Mouse (Mus musculus): ENCODE data around the gene Macrod2. TPM values are rescaled to one million over a fixed set of nuclear protein-coding genes. Genes with fewer than 3 reads are reported as not detected.

The Macrod2 gene
- polyA plus RNA-seq, 1 experiment, result 0.95 TPM

DNA sequence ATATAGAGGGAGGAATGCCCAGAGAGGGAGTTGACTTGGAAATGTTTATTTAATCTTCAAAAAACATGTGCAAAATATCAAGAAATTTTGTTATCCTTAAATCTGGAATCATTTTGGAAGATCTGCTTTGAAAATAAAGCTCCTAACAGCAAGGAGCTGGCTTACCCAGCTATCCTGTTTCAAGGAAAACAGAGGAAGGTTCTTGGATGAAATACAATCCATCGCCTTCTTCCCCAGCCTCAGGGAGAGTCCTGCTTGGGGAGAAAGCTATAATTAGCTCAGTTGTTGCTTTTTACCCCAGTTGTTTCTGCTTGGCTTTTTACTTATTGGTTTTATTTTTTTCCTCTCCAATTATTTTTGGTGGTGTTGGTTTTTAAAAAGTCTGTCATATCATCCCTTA, 539.4 kb downstream of the Macrod2 start:
- no peaks in the 10 kb centered on the region for H3K36me3 ChIP-seq (ENCODE audit: control insufficient read depth, insufficient read depth)
- H3K79me3 ChIP-seq (ENCODE audit: low read depth), result no peaks in the 10 kb centered on the region
- no peaks in the 10 kb centered on the region for H3K79me2 ChIP-seq (ENCODE audit: control insufficient read depth, insufficient read depth)
- H3K4me3 ChIP-seq (ENCODE audit: insufficient read depth, poor library complexity, severe bottlenecking), result no peak overlapping the region
- no peaks in the 10 kb centered on the region for H3K27me3 ChIP-seq (ENCODE audit: control insufficient read depth, insufficient read depth, insufficient read length)
- TF ChIP-seq CEBPB (IDR thresholded peaks at IDR 0.05; ENCODE audit: low read depth) (no peak), CTCF (IDR thresholded peaks at IDR 0.05; ENCODE audit: control insufficient read depth, insufficient read depth, insufficient read length) (no peak), USF1 (IDR thresholded peaks at IDR 0.05; ENCODE audit: low read depth) (no peak), MYOD1 (IDR thresholded peaks at IDR 0.05; ENCODE audit: control insufficient read depth, insufficient read length, low read depth) (no peak), MYOG (IDR thresholded peaks at IDR 0.05; ENCODE audit: control insufficient read depth, extremely low read depth, insufficient read length) (no peak), MAX (IDR thresholded peaks at IDR 0.05) (no peak), FOSL1 (IDR thresholded peaks at IDR 0.05; ENCODE audit: insufficient read depth, low read length, poor library complexity, severe bottlenecking) (no peak)
- H3ac ChIP-seq (ENCODE audit: control insufficient read depth, insufficient read length, low read depth), result no peak overlapping the region

DNA sequence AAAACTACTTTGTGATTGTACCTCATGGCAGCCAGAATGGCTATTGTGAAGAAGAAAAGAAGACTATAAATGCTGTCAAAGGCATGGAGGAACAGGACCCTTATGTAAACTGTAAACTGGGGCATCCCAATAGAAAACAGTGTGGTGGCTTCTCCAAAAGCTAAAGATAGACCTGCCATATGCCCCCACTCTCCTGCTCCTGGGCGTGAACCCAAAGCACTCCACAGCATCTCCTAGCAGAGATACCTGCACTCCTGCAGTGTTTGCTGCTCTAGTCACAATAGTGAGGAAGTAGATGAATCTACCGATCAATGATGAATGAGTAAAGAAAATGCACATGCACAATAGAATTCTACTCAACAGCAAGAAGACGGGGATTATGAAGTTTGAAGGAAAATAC, 554.4 kb downstream of the Macrod2 start:
- Histone ChIP-seq H3K79me2 (ENCODE audit: control insufficient read depth, insufficient read depth) (no peaks in the 10 kb centered on the region), H3K36me3 (ENCODE audit: control insufficient read depth, insufficient read depth) (no peaks in the 10 kb centered on the region), H3K27me3 (ENCODE audit: control insufficient read depth, insufficient read depth, insufficient read length) (no peaks in the 10 kb centered on the region), H3ac (ENCODE audit: control insufficient read depth, insufficient read length, low read depth) (no peak overlapping the region), H3K79me3 (ENCODE audit: low read depth) (no peaks in the 10 kb centered on the region), H3K4me3 (ENCODE audit: insufficient read depth, poor library complexity, severe bottlenecking) (no peak overlapping the region)
- TF ChIP-seq CTCF (IDR thresholded peaks at IDR 0.05; ENCODE audit: control insufficient read depth, insufficient read depth, insufficient read length), result no peak
- no peak for TF ChIP-seq MYOD1 (IDR thresholded peaks at IDR 0.05; ENCODE audit: control insufficient read depth, insufficient read length, low read depth)
- no peak for TF ChIP-seq CEBPB (IDR thresholded peaks at IDR 0.05; ENCODE audit: low read depth)
- TF ChIP-seq FOSL1 (IDR thresholded peaks at IDR 0.05; ENCODE audit: insufficient read depth, low read length, poor library complexity, severe bottlenecking), result no peak
- TF ChIP-seq MAX (IDR thresholded peaks at IDR 0.05), result no peak
- no peak for TF ChIP-seq USF1 (IDR thresholded peaks at IDR 0.05; ENCODE audit: low read depth)
- no peak for TF ChIP-seq MYOG (IDR thresholded peaks at IDR 0.05; ENCODE audit: control insufficient read depth, extremely low read depth, insufficient read length)

DNA sequence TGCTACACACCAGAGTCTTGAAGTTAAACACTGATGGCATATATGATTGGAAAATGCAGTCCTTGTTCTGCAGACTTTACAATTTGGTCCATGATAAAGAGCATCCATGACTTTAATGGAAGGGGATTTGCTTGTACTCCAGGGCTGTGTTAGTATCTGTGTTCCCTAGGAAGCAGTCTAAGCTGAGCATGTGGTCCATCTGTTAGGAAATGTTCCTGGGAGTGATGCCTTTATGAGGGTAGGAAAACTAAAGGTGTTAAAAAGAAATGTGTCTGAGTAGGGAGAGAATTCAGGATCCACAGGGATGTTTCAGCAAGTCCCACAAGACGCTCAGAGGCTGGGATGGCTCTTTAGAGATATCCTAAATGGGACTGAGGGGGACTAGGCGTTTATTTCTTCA, 564.1 kb downstream of the Macrod2 start:
- H3K36me3 ChIP-seq (ENCODE audit: control insufficient read depth, insufficient read depth), result no peaks in the 10 kb centered on the region
- TF ChIP-seq MAX (IDR thresholded peaks at IDR 0.05) (no peak), FOSL1 (IDR thresholded peaks at IDR 0.05; ENCODE audit: insufficient read depth, low read length, poor library complexity, severe bottlenecking) (no peak), USF1 (IDR thresholded peaks at IDR 0.05; ENCODE audit: low read depth) (no peak), MYOD1 (IDR thresholded peaks at IDR 0.05; ENCODE audit: control insufficient read depth, insufficient read length, low read depth) (no peak), MYOG (IDR thresholded peaks at IDR 0.05; ENCODE audit: control insufficient read depth, extremely low read depth, insufficient read length) (no peak), CTCF (IDR thresholded peaks at IDR 0.05; ENCODE audit: control insufficient read depth, insufficient read depth, insufficient read length) (no peak), CEBPB (IDR thresholded peaks at IDR 0.05; ENCODE audit: low read depth) (no peak)

DNA sequence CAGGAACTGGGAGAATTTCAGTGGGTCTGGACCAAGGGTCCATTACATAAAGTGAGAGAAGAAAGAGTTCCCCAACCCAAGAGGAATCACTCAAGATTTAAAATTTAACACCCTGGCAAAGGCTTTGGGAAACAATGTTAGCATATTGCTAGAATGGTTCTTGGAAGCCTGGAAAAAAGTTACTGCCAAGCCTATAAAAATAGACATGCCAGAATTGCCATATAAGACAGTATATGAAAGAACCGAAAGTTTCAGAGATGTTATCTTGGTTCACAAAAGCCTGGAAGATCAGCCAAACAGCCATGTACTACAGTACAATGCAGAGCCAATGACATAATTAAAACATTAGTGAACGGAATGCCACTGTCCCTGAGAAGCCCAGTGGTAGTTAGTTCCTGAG, 575.1 kb downstream of the Macrod2 start:
- H3K79me3 ChIP-seq (ENCODE audit: low read depth), result no peaks in the 10 kb centered on the region
- TF ChIP-seq USF1 (IDR thresholded peaks at IDR 0.05; ENCODE audit: low read depth), result no peak
- no peak for TF ChIP-seq CTCF (IDR thresholded peaks at IDR 0.05; ENCODE audit: control insufficient read depth, insufficient read depth, insufficient read length)
- no peak for TF ChIP-seq FOSL1 (IDR thresholded peaks at IDR 0.05; ENCODE audit: insufficient read depth, low read length, poor library complexity, severe bottlenecking)
- TF ChIP-seq MAX (IDR thresholded peaks at IDR 0.05), result no peak
- no peak for TF ChIP-seq MYOD1 (IDR thresholded peaks at IDR 0.05; ENCODE audit: control insufficient read depth, insufficient read length, low read depth)
- no peak for TF ChIP-seq MYOG (IDR thresholded peaks at IDR 0.05; ENCODE audit: control insufficient read depth, extremely low read depth, insufficient read length)
- TF ChIP-seq CEBPB (IDR thresholded peaks at IDR 0.05; ENCODE audit: low read depth), result no peak
- H3K4me3 ChIP-seq (ENCODE audit: insufficient read depth, poor library complexity, severe bottlenecking), result no peak overlapping the region
- H3K36me3 ChIP-seq (ENCODE audit: control insufficient read depth, insufficient read depth), result no peaks in the 10 kb centered on the region
- H3K27me3 ChIP-seq (ENCODE audit: control insufficient read depth, insufficient read depth, insufficient read length), result no peaks in the 10 kb centered on the region
- H3ac ChIP-seq (ENCODE audit: control insufficient read depth, insufficient read length, low read depth), result no peak overlapping the region
- H3K79me2 ChIP-seq (ENCODE audit: control insufficient read depth, insufficient read depth), result no peaks in the 10 kb centered on the region

More for the DNA sequence above, 564.1 kb downstream of the Macrod2 start:
- no peak overlapping the region for H3K4me3 ChIP-seq (ENCODE audit: insufficient read depth, poor library complexity, severe bottlenecking)
- H3K27me3 ChIP-seq (ENCODE audit: control insufficient read depth, insufficient read depth, insufficient read length), result no peaks in the 10 kb centered on the region
- no peak overlapping the region for H3ac ChIP-seq (ENCODE audit: control insufficient read depth, insufficient read length, low read depth)
- no peaks in the 10 kb centered on the region for H3K79me2 ChIP-seq (ENCODE audit: control insufficient read depth, insufficient read depth)
- no peaks in the 10 kb centered on the region for H3K79me3 ChIP-seq (ENCODE audit: low read depth)

DNA sequence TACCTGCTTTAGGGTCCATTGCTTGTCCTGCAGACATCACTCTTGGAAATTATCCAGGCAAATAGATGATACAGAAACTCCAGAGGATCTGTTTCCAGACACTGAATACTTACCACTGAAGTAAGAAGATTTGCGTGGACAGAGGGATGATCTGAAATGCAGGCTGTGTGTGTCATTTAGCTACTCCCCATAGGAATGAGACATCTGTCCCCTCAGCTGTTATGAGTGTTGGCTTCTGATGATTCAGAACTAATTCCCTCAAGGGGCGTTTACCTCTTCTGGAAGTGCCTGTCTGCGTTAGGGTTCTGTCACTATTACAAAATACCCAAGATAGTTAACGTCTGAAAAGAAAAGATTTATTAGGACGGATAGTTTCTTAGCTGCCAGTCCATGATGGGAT, 576.7 kb downstream of the Macrod2 start:
- H3K27me3 ChIP-seq (ENCODE audit: control insufficient read depth, insufficient read depth, insufficient read length), result no peaks in the 10 kb centered on the region
- H3K79me2 ChIP-seq (ENCODE audit: control insufficient read depth, insufficient read depth), result no peaks in the 10 kb centered on the region
- TF ChIP-seq CTCF (IDR thresholded peaks at IDR 0.05; ENCODE audit: control insufficient read depth, insufficient read depth, insufficient read length), result no peak
- TF ChIP-seq MAX (IDR thresholded peaks at IDR 0.05), result no peak
- TF ChIP-seq USF1 (IDR thresholded peaks at IDR 0.05; ENCODE audit: low read depth), result no peak
- no peak for TF ChIP-seq CEBPB (IDR thresholded peaks at IDR 0.05; ENCODE audit: low read depth)
- no peak for TF ChIP-seq FOSL1 (IDR thresholded peaks at IDR 0.05; ENCODE audit: insufficient read depth, low read length, poor library complexity, severe bottlenecking)
- TF ChIP-seq MYOD1 (IDR thresholded peaks at IDR 0.05; ENCODE audit: control insufficient read depth, insufficient read length, low read depth), result no peak
- no peak for TF ChIP-seq MYOG (IDR thresholded peaks at IDR 0.05; ENCODE audit: control insufficient read depth, extremely low read depth, insufficient read length)
- H3K79me3 ChIP-seq (ENCODE audit: low read depth), result no peaks in the 10 kb centered on the region
- H3K4me3 ChIP-seq (ENCODE audit: insufficient read depth, poor library complexity, severe bottlenecking), result no peak overlapping the region
- H3ac ChIP-seq (ENCODE audit: control insufficient read depth, insufficient read length, low read depth), result no peak overlapping the region
- no peaks in the 10 kb centered on the region for H3K36me3 ChIP-seq (ENCODE audit: control insufficient read depth, insufficient read depth)

Data from C2C12 (cell line).